Mouse (Mus musculus) lung, postnatal 0 days (tissue): ENCODE measurements around the gene D6Ertd527e.

Experiments used
- CTCF ChIP-seq: IDR thresholded peaks from 2 replicates; pipeline ENCODE4 v1.5.1; 2016; ENCODE audit warnings: antibody characterized with exemption, mild to moderate bottlenecking
- EP300 ChIP-seq: IDR thresholded peaks from 2 replicates; pipeline ENCODE4 v1.6.1; 2016; ENCODE audit warnings: antibody characterized with exemption, mild to moderate bottlenecking, control low read depth

- TF ChIP-seq EP300 (peak; percentile 69), CTCF (no peak)
These were observed 4.8 kb upstream of the D6Ertd527e start for GRCm38 (mm10) chr6:87099671-87100296.
